Mouse (Mus musculus): ENCODE data around the gene Ripor2.
A peak's percentile ranks its signal among the peaks of the same experiment; 100 is the strongest.

The Ripor2 gene

GRCm38 (mm10) chr13:24646324-24646723 lies 64.3 kb downstream of the Ripor2 start:
- DNase-seq (ENCODE audit: low spot score in 2 of 2) = no peak

GRCm38 (mm10) chr13:24647444-24647843 lies 65.5 kb downstream of the Ripor2 start:
- DNase-seq (ENCODE audit: low spot score in 2 of 2) = no peak

GRCm38 (mm10) chr13:24648027-24648426 lies 66.0 kb downstream of the Ripor2 start:
- DNase-seq (ENCODE audit: low spot score in 2 of 2) = no peak

GRCm38 (mm10) chr13:24648668-24649067 lies 66.7 kb downstream of the Ripor2 start:
- DNase-seq (ENCODE audit: low spot score in 2 of 2) = no peak

- no peak for DNase-seq (ENCODE audit: low spot score in 2 of 2)
These were observed 67.1 kb downstream of the Ripor2 start for GRCm38 (mm10) chr13:24649099-24649498.

GRCm38 (mm10) chr13:24651018-24651417 lies 69.0 kb downstream of the Ripor2 start:
- DNase-seq (ENCODE audit: low spot score in 2 of 2) = no peak

GRCm38 (mm10) chr13:24654919-24655635 lies 73.1 kb downstream of the Ripor2 start:
- no peak for DNase-seq (ENCODE audit: low spot score in 2 of 2)

- no peak for DNase-seq (ENCODE audit: low spot score in 2 of 2)
These were observed 74.9 kb downstream of the Ripor2 start for GRCm38 (mm10) chr13:24656719-24657497.

- DNase-seq (ENCODE audit: low spot score in 2 of 2) = no peak
These were observed 84.8 kb downstream of the Ripor2 start for GRCm38 (mm10) chr13:24666763-24667162.

- no peak for DNase-seq (ENCODE audit: low spot score in 2 of 2)
These were observed 86.6 kb downstream of the Ripor2 start for GRCm38 (mm10) chr13:24668556-24668955.

GRCm38 (mm10) chr13:24670676-24671075 lies 88.7 kb downstream of the Ripor2 start:
- no peak for DNase-seq (ENCODE audit: low spot score in 2 of 2)

- no peak for DNase-seq (ENCODE audit: low spot score in 2 of 2)
These were observed 97.2 kb downstream of the Ripor2 start for GRCm38 (mm10) chr13:24679027-24679680.

GRCm38 (mm10) chr13:24680951-24681350 lies 99.0 kb downstream of the Ripor2 start:
- no peak for DNase-seq (ENCODE audit: low spot score in 2 of 2)

GRCm38 (mm10) chr13:24682346-24682745 lies 100.4 kb downstream of the Ripor2 start:
- peak; percentile 37 to 41 for DNase-seq (ENCODE audit: low spot score in 2 of 2)

- peak; percentile 12 to 41 for DNase-seq (ENCODE audit: low spot score in 2 of 2)
These were observed 102.5 kb downstream of the Ripor2 start for GRCm38 (mm10) chr13:24684503-24684902.

GRCm38 (mm10) chr13:24685846-24686245 lies 103.9 kb downstream of the Ripor2 start:
- DNase-seq (ENCODE audit: low spot score in 2 of 2) = no peak

- DNase-seq (ENCODE audit: low spot score in 2 of 2) = peak; percentile 44 to 62
These were observed 105.0 kb downstream of the Ripor2 start for GRCm38 (mm10) chr13:24686705-24687665.

- no peak for DNase-seq (ENCODE audit: low spot score in 2 of 2)
These were observed 111.3 kb downstream of the Ripor2 start for GRCm38 (mm10) chr13:24693312-24693711.

- no peak for DNase-seq (ENCODE audit: low spot score in 2 of 2)
These were observed 116.8 kb downstream of the Ripor2 start for GRCm38 (mm10) chr13:24698746-24699145.

- no peak for DNase-seq (ENCODE audit: low spot score in 2 of 2)
These were observed 120.1 kb downstream of the Ripor2 start for GRCm38 (mm10) chr13:24702128-24702527.

GRCm38 (mm10) chr13:24709656-24710396 lies 127.8 kb downstream of the Ripor2 start:
- DNase-seq (ENCODE audit: low spot score in 2 of 2) = no peak
